Mouse (Mus musculus) WW6 (cell line): ENCODE results near the gene Tspan15.

Source experiments
- DNase-seq: peaks from one replicate; pipeline ENCODE4 v3.0.0-alpha.2; 2013; ENCODE audit warnings: low read depth, low spot score

Tspan15 gene

GRCm38 (mm10) chr10:62228126-62228525 is 2.9 kb downstream of the Tspan15 start:
- no peak for DNase-seq

- no peak for DNase-seq
These were observed 5.2 kb downstream of the Tspan15 start for GRCm38 (mm10) chr10:62225839-62226238.

GRCm38 (mm10) chr10:62224231-62224630 is 6.8 kb downstream of the Tspan15 start:
- DNase-seq: no peak

GRCm38 (mm10) chr10:62222777-62223176 is 8.3 kb downstream of the Tspan15 start:
- DNase-seq: no peak

GRCm38 (mm10) chr10:62221647-62222046 is 9.4 kb downstream of the Tspan15 start:
- DNase-seq: no peak

GRCm38 (mm10) chr10:62220732-62221514 is 10.1 kb downstream of the Tspan15 start:
- DNase-seq: no peak

- DNase-seq: no peak
These were observed 12.3 kb downstream of the Tspan15 start for GRCm38 (mm10) chr10:62218789-62219172.

GRCm38 (mm10) chr10:62218044-62218788 is 12.8 kb downstream of the Tspan15 start:
- no peak for DNase-seq

GRCm38 (mm10) chr10:62217196-62217595 is 13.9 kb downstream of the Tspan15 start:
- DNase-seq: no peak

- no peak for DNase-seq
These were observed 14.5 kb downstream of the Tspan15 start for GRCm38 (mm10) chr10:62216595-62216994.

GRCm38 (mm10) chr10:62215633-62216032 is 15.4 kb downstream of the Tspan15 start:
- DNase-seq: no peak

GRCm38 (mm10) chr10:62215169-62215616 is 15.9 kb downstream of the Tspan15 start:
- DNase-seq: no peak

GRCm38 (mm10) chr10:62211310-62211709 is 19.7 kb downstream of the Tspan15 start:
- no peak for DNase-seq

- no peak for DNase-seq
These were observed 22.7 kb downstream of the Tspan15 start for GRCm38 (mm10) chr10:62208241-62208896.

GRCm38 (mm10) chr10:62202574-62202973 is 28.5 kb downstream of the Tspan15 start:
- no peak for DNase-seq

GRCm38 (mm10) chr10:62198891-62199290 is 32.2 kb downstream of the Tspan15 start:
- DNase-seq: no peak

- no peak for DNase-seq
These were observed 33.6 kb downstream of the Tspan15 start for GRCm38 (mm10) chr10:62197403-62197802.

GRCm38 (mm10) chr10:62195376-62195775 is 35.7 kb downstream of the Tspan15 start:
- no peak for DNase-seq

- DNase-seq: no peak
These were observed 36.1 kb downstream of the Tspan15 start for GRCm38 (mm10) chr10:62194946-62195345.

- DNase-seq: no peak
These were observed 36.6 kb downstream of the Tspan15 start for GRCm38 (mm10) chr10:62194461-62194860.

GRCm38 (mm10) chr10:62194043-62194442 is 37.0 kb downstream of the Tspan15 start:
- no peak for DNase-seq

- DNase-seq: no peak
These were observed 38.3 kb downstream of the Tspan15 start for GRCm38 (mm10) chr10:62192701-62193157.
